Mouse (Mus musculus): ENCODE measurements at regions not wholly inside any gene's neighbourhood (a gene's known extent, or its start where the extent isn't known, plus 50 kb on each side); places are given as distances from the start of the nearest gene placed in this dataset.

- TF ChIP-seq CTCF (IDR thresholded peaks at IDR 0.05) (no peak), POLR2A (IDR thresholded peaks at IDR 0.05; ENCODE audit: insufficient read depth, low read depth, low read length) (no peak), EP300 (IDR thresholded peaks at IDR 0.05; ENCODE audit: insufficient read depth, low read depth, low read length) (no peak)
These were observed 480.9 kb upstream of the Klhl29 start for GRCm38 (mm10) chr12:5856421-5856820.

Measured in heart, adult 2 months (tissue).